Mouse (Mus musculus) testis, adult 2 months (tissue): ENCODE measurements around the gene Grk3. TPM values are rescaled to one million over a fixed set of nuclear protein-coding genes. Genes with fewer than 3 reads are reported as not detected.

Experiments used
- H3K27ac ChIP-seq: fragments of 200-500 bp; 2 replicates; pipeline ENCODE4 v1.5.1; 2012; ENCODE audit warnings: low read depth, low read length; ENCODE audit not compliant: control insufficient read depth, insufficient read depth
- H3K27me3 ChIP-seq: fragments of 200-500 bp; 2 replicates; pipeline ENCODE4 v1.6.1; 2012; ENCODE audit warnings: mild to moderate bottlenecking, low read length, moderate library complexity; ENCODE audit not compliant: control insufficient read depth, insufficient read depth
- H3K36me3 ChIP-seq: fragments of 200-500 bp; 2 replicates; pipeline ENCODE4 v1.6.1; 2012; ENCODE audit warnings: mild to moderate bottlenecking, low read length; ENCODE audit not compliant: control insufficient read depth, insufficient read depth
- H3K4me1 ChIP-seq: fragments of 200-500 bp; 2 replicates; pipeline ENCODE4 v1.6.1; 2012; ENCODE audit warnings: low read length; ENCODE audit not compliant: control insufficient read depth, insufficient read depth
- H3K4me3 ChIP-seq: fragments of 200-500 bp; 2 replicates; pipeline ENCODE4 v1.5.1; 2012; ENCODE audit warnings: low read depth, mild to moderate bottlenecking, low read length, moderate library complexity, mixed read lengths; ENCODE audit not compliant: control insufficient read depth
- CTCF ChIP-seq: fragments of 200-500 bp; IDR thresholded peaks from 2 replicates; pipeline ENCODE4 v1.5.1; 2012; ENCODE audit warnings: low read depth, mild to moderate bottlenecking, inconsistent platforms, low read length, moderate library complexity; ENCODE audit not compliant: control insufficient read depth, insufficient read depth, insufficient replicate concordance
- POLR2A ChIP-seq: fragments of 200-500 bp; IDR thresholded peaks from 2 replicates; pipeline ENCODE4 v1.6.1; 2012; ENCODE audit warnings: low read depth, mild to moderate bottlenecking, inconsistent platforms, low read length, moderate library complexity; ENCODE audit not compliant: control insufficient read depth
- polyA plus RNA-seq: library from polyadenylated mRNA; depleted of rRNA; stranded (reverse); fragments of >200 nt; gene quantifications from 2 replicates; pipeline ENCODE4 v1.2.3, GENCODE M21; 2012

Gene Grk3
- polyA plus RNA-seq, 1 experiment = 15.8 TPM

DNA sequence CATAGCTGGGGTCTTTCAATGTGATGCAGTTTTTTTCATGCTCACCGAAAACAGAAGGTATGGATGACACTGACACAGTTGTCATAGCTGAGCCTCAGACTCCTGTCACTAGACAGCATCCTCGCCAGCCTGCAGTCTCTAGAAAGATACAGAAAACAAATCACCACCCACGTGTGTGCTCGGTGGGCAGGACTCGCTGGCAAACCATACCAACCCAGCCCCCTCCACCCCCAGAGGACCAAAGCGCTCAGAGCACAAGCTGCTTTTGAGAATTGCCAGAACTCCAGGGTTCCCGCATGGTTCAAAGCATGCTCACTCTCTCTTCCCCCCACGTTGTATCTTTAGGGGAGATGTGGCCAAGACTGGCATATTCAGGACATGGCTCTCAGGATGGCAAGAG lies 2.6 kb upstream of the Grk3 start:
- H3K36me3 ChIP-seq = no peaks in the 10 kb centered on the region
- peaks cover 8% of the 10 kb centered on the region for H3K4me1 ChIP-seq

DNA sequence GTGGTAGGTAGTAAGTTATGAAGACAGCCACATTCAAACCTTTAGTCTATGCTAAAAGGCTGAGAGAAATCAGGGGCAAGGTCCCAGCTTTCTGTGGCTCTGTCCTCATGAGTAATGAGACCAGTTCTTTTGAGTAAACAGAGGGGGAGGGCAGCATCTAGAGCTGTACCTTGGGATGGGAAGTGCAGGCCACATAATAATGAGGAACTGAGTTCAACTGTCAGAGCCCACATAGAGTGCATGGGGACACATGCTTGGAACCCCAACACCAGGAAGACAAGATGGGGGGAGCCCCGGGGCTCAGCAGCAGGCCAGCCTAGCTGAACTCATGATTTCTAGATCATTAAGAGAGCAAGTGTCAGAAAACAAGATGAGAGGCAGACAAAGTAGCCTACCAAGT lies 1.4 kb upstream of the Grk3 start:
- Histone ChIP-seq H3K4me3 (no peak overlapping the region), H3K27ac (no peak overlapping the region), H3K27me3 (no peaks in the 10 kb centered on the region), H3K36me3 (no peaks in the 10 kb centered on the region), H3K4me1 (peaks cover 10% of the 10 kb centered on the region)
- TF ChIP-seq POLR2A (no peak), CTCF (no peak)

More for the DNA sequence above, 2.6 kb upstream of the Grk3 start:
- no peak for TF ChIP-seq CTCF
- no peak for TF ChIP-seq POLR2A
- no peak overlapping the region for H3K4me3 ChIP-seq
- H3K27ac ChIP-seq = no peak overlapping the region
- no peaks in the 10 kb centered on the region for H3K27me3 ChIP-seq

DNA sequence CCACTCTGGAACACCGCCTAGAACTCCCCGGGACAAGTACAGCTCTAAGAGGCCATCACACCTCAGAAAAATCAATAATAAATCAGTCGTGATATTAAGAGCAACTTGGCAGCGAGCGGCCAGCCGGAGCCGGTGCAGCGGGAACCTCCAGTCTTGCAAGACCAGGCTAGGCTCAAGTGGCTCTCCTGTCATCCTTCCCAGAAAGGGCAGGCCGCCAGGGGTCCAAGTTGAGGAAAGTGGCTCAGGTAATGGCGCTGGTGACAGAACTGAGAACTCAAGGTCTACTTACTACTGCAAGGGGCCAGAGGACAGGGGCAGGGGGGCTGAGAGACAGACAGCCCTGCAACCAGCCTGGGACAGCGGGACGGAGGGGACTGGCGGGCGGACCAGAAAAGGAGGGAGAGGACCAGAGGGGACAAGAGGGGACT lies 769 bp downstream of the Grk3 start:
- H3K4me1 ChIP-seq = peaks cover 13% of the 10 kb centered on the region
- H3K27me3 ChIP-seq = no peaks in the 10 kb centered on the region
- TF ChIP-seq POLR2A (no peak), CTCF (no peak)
- no peak overlapping the region for H3K27ac ChIP-seq
- no peaks in the 10 kb centered on the region for H3K36me3 ChIP-seq
- peak overlapping the region; percentile 89 for H3K4me3 ChIP-seq

DNA sequence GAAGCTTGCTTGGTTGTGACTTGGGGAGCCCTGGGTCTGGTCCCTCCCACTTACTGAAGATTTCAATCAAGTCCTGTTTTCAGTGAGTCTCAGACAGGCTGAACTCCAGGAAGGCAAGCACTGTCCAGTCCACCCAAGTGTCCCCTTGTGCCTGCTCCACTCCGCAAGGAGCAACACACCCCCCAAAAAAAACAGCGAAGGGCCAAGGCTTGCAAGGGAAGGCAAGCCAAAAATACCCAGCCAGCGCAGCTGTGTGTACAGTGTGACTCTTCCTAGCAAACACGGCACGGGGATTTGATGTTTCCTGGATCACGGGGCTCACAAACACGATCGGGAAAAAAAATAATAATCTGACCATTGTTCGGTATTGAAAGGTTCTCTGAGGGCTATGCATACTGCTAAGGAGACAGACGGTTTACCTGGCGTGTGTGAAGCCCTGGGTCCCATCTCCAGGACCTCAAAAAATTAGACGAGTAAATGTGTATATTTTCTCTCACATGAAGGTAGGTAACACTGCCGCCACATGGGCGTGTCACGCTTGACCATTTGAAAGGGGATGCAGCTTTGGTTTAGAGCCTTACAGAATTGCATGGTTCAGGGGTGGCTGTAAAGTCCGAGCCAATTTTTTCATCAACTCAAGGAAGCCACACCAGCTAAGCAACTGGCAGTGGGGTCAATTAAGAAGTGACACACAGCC lies 1.3 kb downstream of the Grk3 start:
- no peak overlapping the region for H3K27ac ChIP-seq

DNA sequence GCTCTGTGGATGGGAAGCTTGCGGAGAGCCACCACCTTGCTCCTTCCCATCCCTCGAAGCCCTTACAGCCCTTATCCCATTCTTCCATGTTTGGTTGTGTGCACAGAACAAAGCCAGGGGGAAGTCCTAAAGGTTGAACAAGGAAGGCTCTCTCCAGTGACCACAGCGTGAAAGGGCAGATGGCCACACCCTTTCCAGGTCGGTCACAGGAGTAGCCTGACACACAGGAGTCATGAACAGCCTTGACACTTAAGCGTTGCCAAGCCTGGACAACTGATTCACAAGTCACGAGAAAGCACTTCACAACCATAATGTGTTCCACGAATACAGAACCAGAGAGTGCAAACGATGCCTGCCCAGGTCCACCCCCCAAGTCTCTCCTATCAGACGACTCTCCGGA lies 3.7 kb downstream of the Grk3 start:
- Histone ChIP-seq H3K27me3 (no peaks in the 10 kb centered on the region), H3K4me1 (peaks cover 13% of the 10 kb centered on the region), H3K36me3 (no peaks in the 10 kb centered on the region), H3K27ac (no peak overlapping the region), H3K4me3 (no peak overlapping the region)
- TF ChIP-seq POLR2A = no peak
- no peak for TF ChIP-seq CTCF

More for the DNA sequence above, 1.3 kb downstream of the Grk3 start:
- TF ChIP-seq POLR2A = no peak
- TF ChIP-seq CTCF = no peak
- Histone ChIP-seq H3K36me3 (no peaks in the 10 kb centered on the region), H3K27me3 (no peaks in the 10 kb centered on the region), H3K4me3 (peak overlapping the region; percentile 89), H3K4me1 (peaks cover 13% of the 10 kb centered on the region)

DNA sequence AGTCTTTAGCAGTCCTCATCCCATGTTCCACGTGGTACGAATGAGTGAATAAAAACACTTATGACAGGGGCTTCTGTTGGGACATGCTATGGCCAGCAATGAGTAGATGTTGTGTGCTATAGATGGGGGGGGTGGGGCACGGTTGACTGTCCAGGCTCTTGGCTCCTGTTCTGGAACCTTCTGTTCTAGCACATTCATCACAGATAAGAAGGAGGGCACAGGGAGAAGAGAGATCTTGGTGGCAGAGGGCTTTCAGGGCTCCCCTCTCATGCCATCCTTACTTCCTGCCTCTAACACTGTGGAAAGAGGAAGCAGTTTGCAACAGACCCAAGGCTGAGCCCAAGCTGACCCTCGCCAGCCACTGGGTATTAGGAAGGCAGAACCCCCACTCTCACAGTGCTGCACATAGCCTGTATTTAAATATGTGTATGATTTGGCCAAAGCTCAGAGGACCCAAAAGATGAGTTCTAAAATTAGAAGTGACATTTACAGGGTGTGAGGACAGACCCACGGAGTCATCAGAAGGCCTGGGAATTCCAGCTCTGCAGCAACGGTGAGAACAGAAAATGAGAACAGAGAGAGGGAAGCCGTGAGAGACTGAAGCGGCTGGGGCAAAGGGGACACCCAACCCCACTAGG lies 6.3 kb downstream of the Grk3 start:
- no peak for TF ChIP-seq CTCF
- no peak for TF ChIP-seq POLR2A

DNA sequence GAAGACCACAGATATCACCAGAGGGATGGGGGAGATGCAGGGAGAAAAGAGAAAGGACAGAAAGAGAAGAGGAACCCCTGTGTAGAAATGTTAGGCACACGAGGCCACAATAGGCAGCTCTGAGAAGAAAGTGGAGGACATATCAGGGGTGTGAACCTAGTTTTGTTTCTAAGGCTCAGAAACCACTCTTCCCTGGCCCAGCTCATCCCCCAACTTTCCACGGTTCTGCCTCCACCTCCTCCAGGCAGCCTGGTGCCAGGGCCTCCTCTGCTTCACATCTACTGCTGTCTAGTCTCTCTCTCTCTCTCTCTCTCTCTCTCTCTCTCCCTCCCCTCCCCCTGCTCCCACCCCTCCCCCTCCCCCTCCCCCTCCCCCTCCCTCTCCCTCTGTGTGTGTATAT lies 7.1 kb downstream of the Grk3 start:
- Histone ChIP-seq H3K4me1 (peaks cover 5% of the 10 kb centered on the region), H3K4me3 (no peak overlapping the region), H3K27ac (no peak overlapping the region), H3K27me3 (no peaks in the 10 kb centered on the region), H3K36me3 (no peaks in the 10 kb centered on the region)
- TF ChIP-seq POLR2A (no peak), CTCF (no peak)

More for the DNA sequence above, 6.3 kb downstream of the Grk3 start:
- H3K27ac ChIP-seq = no peak overlapping the region
- H3K36me3 ChIP-seq = no peaks in the 10 kb centered on the region
- peaks cover 5% of the 10 kb centered on the region for H3K4me1 ChIP-seq
- no peaks in the 10 kb centered on the region for H3K27me3 ChIP-seq
- H3K4me3 ChIP-seq = no peak overlapping the region
